9 mouse cellular contexts compared by ENCODE assay signal in the genomic region with DNA sequence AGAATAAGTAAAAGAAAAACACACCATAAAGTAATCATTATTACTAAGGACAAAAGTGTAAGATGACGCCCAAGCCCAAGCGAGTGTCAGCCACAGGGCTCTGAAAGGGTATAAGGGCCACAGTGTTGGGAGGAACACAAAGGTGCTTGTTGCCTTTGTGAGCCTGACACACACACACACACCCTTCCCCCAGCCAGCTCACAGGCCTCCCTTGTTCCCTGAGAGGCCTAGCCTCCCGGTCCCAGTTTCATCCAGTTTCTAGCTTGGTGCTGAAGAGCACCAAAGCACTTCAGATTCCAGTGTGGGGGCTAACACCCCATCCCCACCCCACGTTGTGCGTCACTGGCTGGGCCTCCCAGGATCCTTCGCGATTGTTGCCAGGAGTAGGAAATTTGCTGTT. TPM values are rescaled to one million over a fixed set of nuclear protein-coding genes. Genes with fewer than 3 reads are reported as not detected.
DNase-seq lines count a peak whose midpoint lies in the region; ATAC-seq and TF ChIP-seq lines count a peak whose summit lies in the region.
"Had no signal": no experiment of that assay in that cellular context is flagged by ENCODE, and none has a peak within 500 bp of the region (broad histone marks: within the 10 kb centered on the region; RNA-seq: fewer than 3 reads in every experiment).

No protein-coding gene starts in this region.

- H3K36me3 ChIP-seq in heart, embryonic 10.5 days, result no peaks in the 10 kb centered on the region
- H3K36me3 ChIP-seq in hindbrain, postnatal 0 days (ENCODE audit: insufficient read depth, low read length), result no peaks in the 10 kb centered on the region
- H3K36me3 ChIP-seq in midbrain, embryonic 12.5 days, result no peaks in the 10 kb centered on the region
- no peaks in the 10 kb centered on the region for H3K36me3 ChIP-seq in intestine, embryonic 15.5 days

- 65% methylated on average over 7 of the region's 7 CpGs for WGBS in heart, embryonic 10.5 days
- 50% methylated on average over 7 of the region's 7 CpGs for WGBS in hindbrain, postnatal 0 days
- 34% methylated on average over 7 of the region's 7 CpGs for WGBS in midbrain, embryonic 12.5 days
- 53% methylated on average over 7 of the region's 7 CpGs for WGBS in intestine, embryonic 15.5 days

- no peak overlapping the region for H3K4me2 ChIP-seq in hindbrain, postnatal 0 days (ENCODE audit: low read depth, low read length)
- H3K4me2 ChIP-seq in midbrain, embryonic 12.5 days (replicated peaks), result no peak overlapping the region
- no peak overlapping the region for H3K4me2 ChIP-seq in intestine, embryonic 15.5 days (replicated peaks)

- H3K27ac ChIP-seq in heart, embryonic 10.5 days, result 0 out of 2 replicates have a peak overlapping the region, but pooled peaks have one; percentile 29
- no peak overlapping the region for H3K27ac ChIP-seq in hindbrain, postnatal 0 days
- H3K27ac ChIP-seq in midbrain, embryonic 12.5 days (replicated peaks), result no peak overlapping the region
- H3K27ac ChIP-seq in intestine, embryonic 15.5 days, result no peak overlapping the region

- H3K4me3 ChIP-seq in heart, embryonic 10.5 days, result no peak overlapping the region
- H3K4me3 ChIP-seq in hindbrain, postnatal 0 days (ENCODE audit: low read length), result no peak overlapping the region
- no peak overlapping the region for H3K4me3 ChIP-seq in midbrain, embryonic 12.5 days
- H3K4me3 ChIP-seq in intestine, embryonic 15.5 days (replicated peaks), result no peak overlapping the region

- H3K4me1 ChIP-seq in heart, embryonic 10.5 days, result peaks cover 21% of the 10 kb centered on the region
- H3K4me1 ChIP-seq in hindbrain, postnatal 0 days (ENCODE audit: insufficient read depth, low read length), result no peaks in the 10 kb centered on the region
- H3K4me1 ChIP-seq in midbrain, embryonic 12.5 days, result peaks cover 22% of the 10 kb centered on the region
- peaks cover 7% of the 10 kb centered on the region for H3K4me1 ChIP-seq in intestine, embryonic 15.5 days (replicated peaks)

- H3K27me3 ChIP-seq in heart, embryonic 10.5 days (ENCODE audit: insufficient read depth, poor library complexity, severe bottlenecking), result peaks cover 61% of the 10 kb centered on the region
- H3K27me3 ChIP-seq in hindbrain, postnatal 0 days (ENCODE audit: insufficient read depth, low read length), result no peaks in the 10 kb centered on the region
- no peaks in the 10 kb centered on the region for H3K27me3 ChIP-seq in midbrain, embryonic 12.5 days
- H3K27me3 ChIP-seq in intestine, embryonic 15.5 days (replicated peaks), result no peaks in the 10 kb centered on the region

- peak; percentile 79; the same call in 1 of the 2 replicates for ATAC-seq in hindbrain, postnatal 0 days
- ATAC-seq in midbrain, embryonic 12.5 days (ENCODE audit: low FRiP score, low read depth), result peak; percentile 75
- ATAC-seq in intestine, embryonic 15.5 days, result no peak
- ATAC-seq: CD4-positive, CD25-positive, alpha-beta regulatory T cell, adult 4 months had no signal

- no peaks in the 10 kb centered on the region for H3K9me3 ChIP-seq in heart, embryonic 10.5 days
- H3K9me3 ChIP-seq in hindbrain, postnatal 0 days (ENCODE audit: low read length), result no peaks in the 10 kb centered on the region
- no peaks in the 10 kb centered on the region for H3K9me3 ChIP-seq in midbrain, embryonic 12.5 days
- H3K9me3 ChIP-seq in intestine, embryonic 15.5 days, result no peaks in the 10 kb centered on the region

- no peak for TF ChIP-seq CTCF in hindbrain, postnatal 0 days (IDR thresholded peaks at IDR 0.05; ENCODE audit: low read depth)

- intact Hi-C loops in heart, postnatal 25 days (cut with DNase I), result no loop called here

- no peak for DNase-seq in heart, embryonic 10.5 days (ENCODE audit: low spot score)
- DNase-seq in heart, postnatal 25 days (ENCODE audit: low spot score), result no peak
- DNase-seq in embryo, embryonic 10 days (ENCODE audit: low spot score), result peak; percentile 27
- peak; percentile 23 for DNase-seq in hindbrain, postnatal 0 days (ENCODE audit: low spot score)
- DNase-seq in spleen, adult 12 weeks (ENCODE audit: low spot score), result no peak
- no peak for DNase-seq in spleen, postnatal 10 days (ENCODE audit: low spot score in 2 of 2)

- no peak overlapping the region for H3K9ac ChIP-seq in hindbrain, postnatal 0 days (replicated peaks; ENCODE audit: low read length)
- no peak overlapping the region for H3K9ac ChIP-seq in midbrain, embryonic 12.5 days (replicated peaks)
- no peak overlapping the region for H3K9ac ChIP-seq in intestine, embryonic 15.5 days

RNA-seq across cellular contexts. Expression of gene Depdc1b, which starts 14.7 kb away (rescaled TPM):
- polyA plus RNA-seq in heart, embryonic 10.5 days (2016; fragmentation: Nextera tagmentation; extraction: Ambion mirVana), result 6.5 and 10.0 TPM in 2 replicates
- total RNA-seq in heart, postnatal 25 days (2021), result under 1 TPM; 0.31 to 0.64 TPM
- 1.8 and 5.0 TPM in 2 replicates for total RNA-seq in hindbrain, postnatal 0 days (2014; rRNA removed)
- polyA plus RNA-seq in hindbrain, postnatal 0 days (2015; fragmentation: Nextera tagmentation; extraction: Ambion mirVana), result 0.94 and 1.8 TPM in 2 replicates
- 13.9 and 15.2 TPM in 2 replicates for polyA plus RNA-seq in midbrain, embryonic 12.5 days (2016; fragmentation: Nextera tagmentation; extraction: Ambion mirVana)
- polyA plus RNA-seq in intestine, embryonic 15.5 days (2015; fragmentation: Nextera tagmentation; extraction: Ambion mirVana), result 6.2 and 6.6 TPM in 2 replicates

Comparison
In these comparisons a context has a peak if more than half of its experiments do, and no peak if none do; other contexts are left out.
1. DNase-seq: peak in embryo, embryonic 10 days (single experiment) and hindbrain, postnatal 0 days (single experiment); none in heart, embryonic 10.5 days (single experiment), heart, postnatal 25 days (single experiment), spleen, adult 12 weeks (single experiment) and spleen, postnatal 10 days (0 of 2).